Mouse (Mus musculus): ENCODE measurements around the gene Actc1. TPM values are rescaled to one million over a fixed set of nuclear protein-coding genes. Genes with fewer than 3 reads are reported as not detected.

Actc1 gene
- polyA plus RNA-seq, 1 experiment from 2014 or later: 1,136 TPM

GRCm38 (mm10) chr2:114071876-114072275 lies 18.5 kb upstream of the Actc1 start:
- Histone ChIP-seq H3K9ac (no peak overlapping the region), H3K4me1 (no peaks in the 10 kb centered on the region), H3K4me3 (replicated peaks) (no peak overlapping the region), H3K9me3 (replicated peaks) (no peaks in the 10 kb centered on the region), H3K27ac (replicated peaks) (no peak overlapping the region), H3K36me3 (no peaks in the 10 kb centered on the region), H3K4me2 (replicated peaks) (no peak overlapping the region), H3K27me3 (no peaks in the 10 kb centered on the region)
- ATAC-seq (ENCODE audit: insufficient number of reproducible peaks, low FRiP score, low TSS enrichment, low read depth): no peak
- WGBS: 71% methylated on average over 2 of the region's 2 CpGs

GRCm38 (mm10) chr2:114066226-114066625 lies 12.9 kb upstream of the Actc1 start:
- H3K27ac ChIP-seq (replicated peaks): no peak overlapping the region
- no peak overlapping the region for H3K4me3 ChIP-seq (replicated peaks)
- H3K27me3 ChIP-seq: no peaks in the 10 kb centered on the region
- H3K9ac ChIP-seq: no peak overlapping the region
- 64% methylated on average over 3 of the region's 3 CpGs for WGBS
- H3K4me2 ChIP-seq (replicated peaks): no peak overlapping the region
- no peaks in the 10 kb centered on the region for H3K4me1 ChIP-seq
- H3K36me3 ChIP-seq: no peaks in the 10 kb centered on the region
- ATAC-seq (ENCODE audit: insufficient number of reproducible peaks, low FRiP score, low TSS enrichment, low read depth): no peak
- no peaks in the 10 kb centered on the region for H3K9me3 ChIP-seq (replicated peaks)

DNA sequence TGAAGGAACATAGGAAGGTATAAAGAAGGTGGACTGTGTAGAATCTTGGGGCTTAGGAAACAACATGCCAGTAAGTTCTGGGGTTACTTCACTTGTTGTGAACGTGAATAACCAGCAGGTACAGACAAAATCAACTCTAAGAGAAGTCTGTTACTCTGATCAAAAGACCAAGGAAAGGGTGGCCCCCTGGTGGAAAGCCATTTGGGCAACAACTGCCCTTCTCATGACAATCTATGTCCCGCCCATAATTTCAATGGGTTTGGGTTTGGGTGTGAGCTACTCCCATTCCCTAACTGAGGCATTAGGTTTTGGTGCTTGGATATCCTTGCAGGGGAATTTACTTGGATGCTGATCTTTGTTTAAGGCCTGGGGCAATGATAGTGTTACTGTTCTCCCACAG lies 10.7 kb upstream of the Actc1 start:
- Histone ChIP-seq H3K9me3 (replicated peaks) (no peaks in the 10 kb centered on the region), H3K4me2 (replicated peaks) (no peak overlapping the region), H3K9ac (no peak overlapping the region), H3K4me1 (no peaks in the 10 kb centered on the region), H3K27me3 (no peaks in the 10 kb centered on the region), H3K36me3 (no peaks in the 10 kb centered on the region), H3K27ac (replicated peaks) (no peak overlapping the region), H3K4me3 (replicated peaks) (no peak overlapping the region)
- WGBS: 67% methylated on average over 2 of the region's 2 CpGs
- ATAC-seq (ENCODE audit: insufficient number of reproducible peaks, low FRiP score, low TSS enrichment, low read depth): no peak

DNA sequence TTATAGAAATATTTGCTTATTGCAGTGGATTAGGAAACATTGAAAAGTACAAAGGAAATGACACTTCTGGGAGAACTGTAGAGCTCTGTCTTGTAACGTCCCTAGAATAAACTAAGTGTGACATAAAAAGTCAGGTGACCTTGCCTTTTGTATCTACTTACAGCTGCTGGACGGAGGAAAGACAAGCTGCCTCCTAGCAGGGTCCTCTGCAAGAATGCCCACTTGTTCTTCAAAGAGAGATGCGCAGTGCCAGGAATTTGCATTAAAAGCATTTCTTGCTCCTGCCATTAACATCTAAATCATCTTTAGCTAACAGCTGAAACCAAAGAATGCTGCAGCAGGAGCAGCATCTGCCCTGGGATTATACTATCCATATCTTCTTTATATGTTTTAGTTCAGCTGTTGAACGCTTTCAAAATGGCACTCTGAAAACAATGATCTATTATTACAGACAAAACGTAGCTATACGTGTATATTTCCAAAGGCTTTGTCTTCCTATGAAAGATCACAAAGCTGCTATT lies 6.8 kb upstream of the Actc1 start:
- Histone ChIP-seq H3K4me3 (replicated peaks) (no peak overlapping the region), H3K36me3 (no peaks in the 10 kb centered on the region), H3K4me2 (replicated peaks) (no peak overlapping the region), H3K9me3 (replicated peaks) (no peaks in the 10 kb centered on the region), H3K27ac (replicated peaks) (no peak overlapping the region), H3K4me1 (peaks cover 6% of the 10 kb centered on the region; the same call in 1 of the 2 replicates), H3K27me3 (no peaks in the 10 kb centered on the region), H3K9ac (no peak overlapping the region)
- peak; percentile 30; the same call in 1 of the 2 replicates for ATAC-seq (ENCODE audit: insufficient number of reproducible peaks, low FRiP score, low TSS enrichment, low read depth)
- WGBS: 47% methylated on average over 6 of the region's 6 CpGs

DNA sequence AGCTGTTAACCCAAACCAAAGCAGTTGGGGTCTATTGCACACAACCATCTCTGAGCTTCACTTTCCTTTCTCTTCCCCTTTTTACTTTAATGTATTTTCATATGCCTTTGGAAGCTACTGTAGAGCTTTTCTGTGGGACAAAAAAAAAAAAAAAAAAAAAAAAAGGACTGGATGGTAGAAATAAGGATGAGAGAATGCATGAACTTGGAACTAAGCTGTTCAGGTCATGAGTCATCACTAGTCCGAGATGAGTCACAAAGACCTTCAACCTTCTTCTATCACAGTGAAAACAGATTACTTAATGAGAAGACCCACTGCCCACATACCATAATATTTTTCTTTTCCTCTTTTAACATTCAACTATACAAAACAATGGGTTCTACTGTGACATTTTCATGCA lies 6.3 kb upstream of the Actc1 start:
- Histone ChIP-seq H3K27me3 (no peaks in the 10 kb centered on the region), H3K9me3 (replicated peaks) (no peaks in the 10 kb centered on the region), H3K4me3 (replicated peaks) (no peak overlapping the region), H3K4me1 (peaks cover 6% of the 10 kb centered on the region; the same call in 1 of the 2 replicates), H3K9ac (no peak overlapping the region), H3K36me3 (no peaks in the 10 kb centered on the region), H3K27ac (replicated peaks) (no peak overlapping the region), H3K4me2 (replicated peaks) (no peak overlapping the region)
- ATAC-seq (ENCODE audit: insufficient number of reproducible peaks, low FRiP score, low TSS enrichment, low read depth): no peak
- WGBS: 80% methylated on average over 1 of the region's 1 CpGs

DNA sequence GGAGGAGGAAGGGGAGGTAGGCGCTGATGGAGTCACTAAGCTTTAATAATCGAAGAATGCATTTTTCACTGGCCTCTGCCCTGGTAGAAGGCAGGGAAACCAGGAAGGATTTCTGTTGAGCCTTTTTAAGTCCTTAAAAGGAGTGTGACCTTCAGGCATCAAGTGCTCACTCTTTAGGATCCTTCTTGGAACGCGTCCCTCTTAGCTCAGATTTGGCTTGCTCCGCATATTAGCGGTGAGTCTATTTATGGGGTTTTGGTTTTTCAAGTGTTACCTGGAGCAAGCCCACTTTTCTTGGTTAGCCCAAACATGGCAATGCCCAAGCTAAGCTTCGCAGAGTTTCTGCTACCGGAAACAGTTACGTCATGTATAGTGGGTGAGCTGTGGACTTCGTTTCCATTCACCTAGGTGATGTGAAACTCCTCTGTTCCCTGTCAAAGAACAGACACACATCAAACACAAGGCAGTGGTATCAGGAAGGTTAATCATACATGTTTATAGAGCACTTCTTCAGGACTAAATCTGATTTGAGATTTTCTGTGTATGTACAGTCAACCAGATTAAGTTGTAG lies 5.0 kb upstream of the Actc1 start:
- 74% methylated on average over 10 of the region's 10 CpGs for WGBS
- Histone ChIP-seq H3K27me3 (no peaks in the 10 kb centered on the region), H3K27ac (replicated peaks) (no peak overlapping the region), H3K4me3 (replicated peaks) (no peak overlapping the region), H3K9ac (no peak overlapping the region), H3K4me2 (replicated peaks) (no peak overlapping the region), H3K4me1 (peaks cover 6% of the 10 kb centered on the region; the same call in 1 of the 2 replicates), H3K36me3 (no peaks in the 10 kb centered on the region), H3K9me3 (replicated peaks) (no peaks in the 10 kb centered on the region)
- no peak for ATAC-seq (ENCODE audit: insufficient number of reproducible peaks, low FRiP score, low TSS enrichment, low read depth)

GRCm38 (mm10) chr2:114057303-114057853 lies 4.0 kb upstream of the Actc1 start:
- Histone ChIP-seq H3K27me3 (no peaks in the 10 kb centered on the region), H3K9me3 (replicated peaks) (no peaks in the 10 kb centered on the region), H3K4me1 (peaks cover 6% of the 10 kb centered on the region; the same call in 1 of the 2 replicates), H3K9ac (no peak overlapping the region), H3K4me2 (replicated peaks) (0 out of 2 replicates have a peak overlapping the region, but pooled peaks have one; percentile 1), H3K4me3 (replicated peaks) (no peak overlapping the region), H3K27ac (replicated peaks) (no peak overlapping the region; the same call in 1 of the 2 replicates), H3K36me3 (no peaks in the 10 kb centered on the region)
- WGBS: 26% methylated on average over 10 of the region's 10 CpGs
- ATAC-seq (ENCODE audit: insufficient number of reproducible peaks, low FRiP score, low TSS enrichment, low read depth): peak; percentile 66

DNA sequence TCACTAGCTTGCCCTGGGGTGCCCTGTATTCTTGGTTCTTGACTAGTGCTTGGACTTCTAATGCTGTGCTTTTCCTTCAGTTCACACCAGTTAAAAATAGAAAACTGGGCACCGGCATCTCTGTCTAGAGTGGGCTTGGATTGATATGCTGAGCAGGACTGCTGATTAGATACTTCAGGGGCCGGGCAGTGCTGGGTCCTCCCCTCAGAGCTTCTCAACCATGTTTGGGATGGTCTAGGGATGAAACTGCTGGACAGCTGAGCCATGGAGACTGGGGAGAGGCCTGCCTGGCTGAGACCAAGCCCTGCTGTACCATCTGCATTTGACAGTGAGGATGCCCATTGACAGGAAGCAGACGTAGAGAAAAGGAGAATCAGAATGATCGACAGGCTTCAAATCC lies 781 bp upstream of the Actc1 start:
- Histone ChIP-seq H3K27ac (replicated peaks) (no peak overlapping the region), H3K36me3 (no peaks in the 10 kb centered on the region), H3K27me3 (no peaks in the 10 kb centered on the region), H3K9ac (no peak overlapping the region), H3K4me1 (peaks cover 6% of the 10 kb centered on the region; the same call in 1 of the 2 replicates), H3K4me3 (replicated peaks) (no peak overlapping the region), H3K4me2 (replicated peaks) (no peak overlapping the region), H3K9me3 (replicated peaks) (no peaks in the 10 kb centered on the region)
- ATAC-seq (ENCODE audit: insufficient number of reproducible peaks, low FRiP score, low TSS enrichment, low read depth): no peak
- 85% methylated on average over 4 of the region's 4 CpGs for WGBS

GRCm38 (mm10) chr2:114051871-114052241 lies 1.5 kb downstream of the Actc1 start:
- no peaks in the 10 kb centered on the region for H3K9me3 ChIP-seq (replicated peaks)
- H3K27ac ChIP-seq (replicated peaks): no peak overlapping the region
- ATAC-seq (ENCODE audit: insufficient number of reproducible peaks, low FRiP score, low TSS enrichment, low read depth): no peak
- H3K9ac ChIP-seq: no peak overlapping the region
- no peaks in the 10 kb centered on the region for H3K4me1 ChIP-seq
- H3K27me3 ChIP-seq: no peaks in the 10 kb centered on the region
- no peaks in the 10 kb centered on the region for H3K36me3 ChIP-seq
- no peak overlapping the region for H3K4me2 ChIP-seq (replicated peaks)
- 88% methylated on average over 14 of the region's 14 CpGs for WGBS
- peak overlapping the region; percentile 9 for H3K4me3 ChIP-seq (replicated peaks)

DNA sequence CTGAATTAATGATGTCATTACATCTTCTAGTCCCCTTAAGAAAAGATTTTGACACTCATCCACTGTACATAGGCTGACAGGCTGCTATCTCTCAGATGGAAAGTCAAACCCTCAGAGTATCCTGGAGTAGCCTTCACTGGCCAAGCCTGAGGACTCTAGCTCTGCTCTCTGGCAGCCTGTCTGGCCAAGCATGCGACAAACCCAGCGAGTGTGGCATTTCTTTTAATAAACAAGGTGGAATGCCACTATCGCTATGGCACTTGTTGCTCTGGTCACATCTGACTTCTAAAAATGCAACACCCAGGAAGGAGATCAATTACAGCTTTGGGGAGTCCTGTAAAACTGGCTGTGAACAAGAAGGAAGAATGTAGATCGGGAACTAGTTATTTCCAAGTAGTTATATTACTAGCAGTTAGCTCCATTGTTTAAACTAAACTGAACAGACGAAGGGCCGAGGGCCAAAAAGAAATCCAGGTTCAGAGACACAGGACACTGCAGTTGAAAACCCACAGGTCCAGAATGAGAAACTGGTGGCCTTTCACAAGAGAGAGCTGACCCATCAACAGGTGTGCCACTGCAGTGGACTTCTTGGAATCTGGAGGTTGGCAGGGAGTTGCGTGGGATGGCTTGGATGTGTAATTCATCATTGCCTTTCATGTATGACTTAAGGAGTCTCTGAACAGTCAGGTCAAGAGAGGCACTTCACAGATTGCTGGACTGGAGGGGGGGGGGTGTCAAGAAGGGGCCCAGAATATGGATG lies 2.1 kb downstream of the Actc1 start:
- Histone ChIP-seq H3K4me1 (no peaks in the 10 kb centered on the region), H3K4me2 (replicated peaks) (no peak overlapping the region), H3K27me3 (no peaks in the 10 kb centered on the region), H3K27ac (replicated peaks) (no peak overlapping the region), H3K9ac (no peak overlapping the region), H3K4me3 (replicated peaks) (peak overlapping the region; percentile 13), H3K9me3 (replicated peaks) (no peaks in the 10 kb centered on the region), H3K36me3 (no peaks in the 10 kb centered on the region)
- no peak for ATAC-seq (ENCODE audit: insufficient number of reproducible peaks, low FRiP score, low TSS enrichment, low read depth)
- 86% methylated on average over 7 of the region's 7 CpGs for WGBS

DNA sequence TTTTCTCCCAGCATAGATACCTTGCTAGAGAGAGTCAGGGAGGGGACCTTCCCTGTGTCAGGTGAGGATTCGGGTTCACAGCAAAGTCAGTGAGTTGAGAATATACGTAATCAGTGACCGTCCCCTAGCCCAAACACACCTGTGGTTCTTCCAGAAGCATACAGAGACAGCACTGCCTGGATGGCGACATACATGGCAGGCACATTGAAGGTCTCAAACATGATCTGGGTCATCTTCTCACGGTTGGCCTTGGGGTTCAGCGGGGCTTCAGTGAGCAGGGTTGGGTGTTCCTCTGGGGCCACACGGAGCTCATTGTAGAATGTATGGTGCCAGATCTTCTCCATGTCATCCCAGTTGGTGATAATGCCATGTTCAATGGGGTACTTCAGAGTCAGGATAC lies 3.2 kb downstream of the Actc1 start:
- Histone ChIP-seq H3K9me3 (replicated peaks) (no peaks in the 10 kb centered on the region), H3K9ac (no peak overlapping the region), H3K27me3 (no peaks in the 10 kb centered on the region), H3K4me1 (no peaks in the 10 kb centered on the region), H3K36me3 (no peaks in the 10 kb centered on the region), H3K4me3 (replicated peaks) (no peak overlapping the region; the same call in 1 of the 2 replicates), H3K4me2 (replicated peaks) (no peak overlapping the region), H3K27ac (replicated peaks) (no peak overlapping the region)
- ATAC-seq (ENCODE audit: insufficient number of reproducible peaks, low FRiP score, low TSS enrichment, low read depth): no peak
- WGBS: 88% methylated on average over 7 of the region's 7 CpGs
